Mouse (Mus musculus): ENCODE data around the gene Ahnak.

Ahnak gene

DNA sequence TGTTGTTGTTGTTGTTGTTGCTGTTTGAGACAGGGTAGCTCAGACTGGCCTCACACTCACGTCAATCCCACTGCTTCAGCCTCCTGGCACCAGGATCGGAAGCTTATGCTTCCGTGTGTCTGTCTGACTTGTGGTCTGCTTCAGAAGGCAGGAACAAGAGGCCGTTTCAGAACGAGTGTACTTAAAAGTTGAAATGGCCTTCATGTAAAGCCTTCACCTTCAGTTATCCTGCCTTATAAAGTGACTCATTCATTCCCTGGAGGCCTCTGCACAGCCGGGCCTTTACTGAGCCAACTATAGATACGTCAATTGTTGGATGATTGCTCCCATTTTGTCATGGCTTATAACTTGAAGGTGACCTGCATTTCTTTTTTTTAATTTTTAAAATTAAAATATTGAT lies 70.3 kb downstream of the Ahnak start:
- TF ChIP-seq GATA4 (IDR thresholded peaks at IDR 0.05; ENCODE audit: insufficient replicate concordance, low read length): no peak

DNA sequence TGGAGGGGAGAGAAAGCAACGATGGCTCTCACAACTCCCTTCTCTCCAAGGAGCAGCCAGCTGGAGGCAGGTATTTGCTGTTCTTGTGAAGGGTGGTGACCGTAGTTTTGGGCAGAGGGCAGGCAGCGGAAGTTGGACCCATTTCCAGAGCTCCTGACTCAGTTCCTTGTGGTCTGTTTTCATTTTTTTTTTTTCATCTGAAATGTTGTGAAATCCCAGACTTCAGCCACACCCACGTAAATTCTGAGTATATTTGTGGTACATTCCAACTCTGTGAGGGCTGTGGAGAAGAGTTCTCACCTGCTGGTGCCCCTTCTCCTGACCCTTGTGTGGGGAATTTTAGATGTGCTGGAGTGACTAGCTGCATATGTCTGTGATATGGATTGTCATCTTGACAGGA lies 71.0 kb downstream of the Ahnak start:
- TF ChIP-seq GATA4 (IDR thresholded peaks at IDR 0.05; ENCODE audit: insufficient replicate concordance, low read length): no peak

DNA sequence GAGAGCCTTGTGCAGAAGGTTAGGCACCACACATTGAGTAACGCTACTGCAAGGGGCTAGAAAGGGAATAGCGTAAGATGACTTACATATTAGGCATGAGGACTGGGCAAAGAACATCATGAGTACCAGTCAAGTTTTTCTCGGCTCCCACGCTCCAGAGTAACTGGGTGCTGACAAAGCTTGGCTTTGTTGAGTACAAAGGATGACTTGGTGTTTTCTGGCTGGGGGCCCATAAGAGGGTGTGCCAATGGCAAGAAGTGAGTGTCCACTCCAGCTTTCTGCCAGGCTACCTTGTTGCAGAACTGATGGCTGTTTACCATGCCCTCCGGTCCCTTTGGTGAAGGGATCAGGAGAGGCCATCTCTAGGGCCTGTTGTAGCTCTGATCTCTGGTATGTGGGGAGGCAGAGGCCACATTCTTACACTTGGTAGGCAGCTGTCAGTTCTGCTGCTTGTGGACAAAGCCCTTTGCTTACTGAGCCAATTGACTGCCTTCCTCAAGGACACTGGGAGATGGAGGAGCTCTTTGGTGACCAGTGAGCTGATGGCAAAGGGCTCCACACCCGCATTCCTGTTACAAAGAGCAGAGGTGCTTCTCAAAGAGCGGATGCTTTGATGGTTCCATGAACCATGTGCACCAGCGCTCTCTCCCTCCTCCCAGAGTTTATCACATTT lies 72.3 kb downstream of the Ahnak start:
- no peak for TF ChIP-seq GATA4 (IDR thresholded peaks at IDR 0.05; ENCODE audit: insufficient replicate concordance, low read length)

DNA sequence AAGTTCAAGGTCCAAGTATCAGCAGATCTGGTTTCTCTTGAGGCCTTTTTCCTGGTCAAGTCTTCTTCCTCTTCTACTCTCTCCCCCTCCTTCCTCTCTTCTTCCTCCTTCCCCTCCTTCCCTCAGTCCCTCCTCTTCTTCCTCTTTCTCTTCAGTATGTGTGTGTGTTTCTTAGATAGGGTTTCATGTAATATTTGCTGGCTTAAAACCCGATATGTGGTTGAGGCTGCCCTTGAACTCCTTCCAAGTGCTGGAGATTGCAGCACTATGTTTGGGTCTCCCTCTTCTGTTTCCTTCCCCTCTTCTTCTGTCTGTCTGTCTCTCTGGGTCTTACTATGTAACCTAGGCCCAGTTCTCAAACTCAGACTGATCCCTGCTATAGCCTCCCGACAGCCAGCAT lies 73.7 kb downstream of the Ahnak start:
- no peak for TF ChIP-seq GATA4 (IDR thresholded peaks at IDR 0.05; ENCODE audit: insufficient replicate concordance, low read length)

DNA sequence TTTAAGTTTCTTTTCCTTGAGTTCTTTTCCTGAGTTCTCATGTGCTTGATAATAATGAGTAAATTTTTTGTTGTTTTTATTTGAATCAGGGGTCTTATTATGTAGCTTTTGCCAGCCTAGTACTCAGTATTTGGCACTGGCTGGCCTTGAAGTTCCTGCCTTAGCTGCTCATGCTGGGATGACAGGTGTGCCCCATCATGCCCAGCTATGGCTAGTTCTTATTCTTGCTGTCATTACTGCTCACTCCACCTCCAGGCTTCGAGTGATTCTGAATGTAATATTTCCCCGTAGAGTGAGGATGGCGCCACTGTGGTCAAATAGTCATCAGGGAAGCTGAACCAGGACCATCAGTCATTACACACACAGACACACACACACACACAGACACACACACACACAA lies 74.7 kb downstream of the Ahnak start:
- no peak for TF ChIP-seq GATA4 (IDR thresholded peaks at IDR 0.05; ENCODE audit: insufficient replicate concordance, low read length)

DNA sequence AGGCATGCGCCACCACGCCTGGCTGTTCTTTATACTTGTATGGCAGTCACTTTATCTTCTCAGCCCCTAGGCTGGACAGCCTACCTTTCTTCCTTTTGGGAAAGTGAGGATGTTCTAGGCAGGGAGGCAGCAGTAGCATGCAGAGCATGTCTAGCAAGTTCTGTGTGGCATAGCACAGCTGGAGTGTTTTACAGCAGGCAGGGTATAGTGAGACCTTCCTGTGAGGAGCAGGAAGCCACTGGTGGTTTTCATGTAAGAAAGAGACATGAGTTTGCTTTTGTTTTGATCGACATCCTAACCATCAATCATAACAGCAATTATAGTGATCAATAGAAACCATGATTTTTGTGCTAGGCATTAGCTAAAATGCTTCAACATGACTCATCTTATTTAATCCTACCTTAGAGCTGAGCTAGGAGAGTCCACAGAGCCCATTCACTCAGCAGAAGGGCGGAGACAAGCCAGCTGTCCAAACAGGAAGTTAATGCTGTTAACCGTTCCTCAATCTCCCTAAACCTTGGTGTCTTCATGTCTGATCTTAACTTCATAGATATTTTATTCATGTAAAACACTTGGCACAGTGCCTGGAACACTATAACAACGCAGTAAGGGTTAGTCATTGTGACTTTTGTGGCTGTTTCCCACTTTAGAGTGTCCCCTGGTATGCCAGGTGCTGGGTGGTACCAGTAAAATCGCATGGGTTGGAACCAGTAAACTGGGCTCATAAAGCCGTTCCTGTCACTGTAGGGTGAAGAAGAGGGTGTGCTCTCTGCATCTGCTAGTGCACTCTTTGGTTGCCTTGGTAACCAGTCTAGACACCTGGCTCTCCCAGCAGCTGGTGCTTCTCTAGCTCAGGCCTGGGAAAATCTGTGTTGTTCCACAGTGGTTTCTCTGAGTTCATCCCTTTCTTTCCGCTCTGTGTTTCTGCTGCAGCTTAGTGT lies 76.8 kb downstream of the Ahnak start:
- TF ChIP-seq GATA4 (IDR thresholded peaks at IDR 0.05; ENCODE audit: insufficient replicate concordance, low read length): no peak

DNA sequence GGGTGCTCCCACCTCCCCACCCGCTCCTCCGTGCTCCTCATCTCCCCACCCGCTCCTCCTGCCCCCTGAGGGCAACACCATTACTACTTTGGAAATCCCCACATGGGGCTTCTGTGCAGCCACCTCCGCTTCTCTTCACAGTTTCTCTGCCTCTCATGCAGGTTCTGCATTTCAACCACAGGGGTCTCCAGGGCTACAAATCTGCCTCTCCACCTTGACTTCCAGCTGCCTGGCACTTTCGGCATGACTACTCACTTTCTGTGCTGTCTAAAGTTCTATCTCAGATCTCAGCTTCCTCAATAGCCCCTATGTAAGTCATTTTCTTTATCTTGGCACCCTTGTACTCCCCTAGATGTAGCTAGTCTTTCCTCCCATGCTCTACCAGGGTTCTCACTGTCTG lies 78.2 kb downstream of the Ahnak start:
- no peak for TF ChIP-seq GATA4 (IDR thresholded peaks at IDR 0.05; ENCODE audit: insufficient replicate concordance, low read length)

DNA sequence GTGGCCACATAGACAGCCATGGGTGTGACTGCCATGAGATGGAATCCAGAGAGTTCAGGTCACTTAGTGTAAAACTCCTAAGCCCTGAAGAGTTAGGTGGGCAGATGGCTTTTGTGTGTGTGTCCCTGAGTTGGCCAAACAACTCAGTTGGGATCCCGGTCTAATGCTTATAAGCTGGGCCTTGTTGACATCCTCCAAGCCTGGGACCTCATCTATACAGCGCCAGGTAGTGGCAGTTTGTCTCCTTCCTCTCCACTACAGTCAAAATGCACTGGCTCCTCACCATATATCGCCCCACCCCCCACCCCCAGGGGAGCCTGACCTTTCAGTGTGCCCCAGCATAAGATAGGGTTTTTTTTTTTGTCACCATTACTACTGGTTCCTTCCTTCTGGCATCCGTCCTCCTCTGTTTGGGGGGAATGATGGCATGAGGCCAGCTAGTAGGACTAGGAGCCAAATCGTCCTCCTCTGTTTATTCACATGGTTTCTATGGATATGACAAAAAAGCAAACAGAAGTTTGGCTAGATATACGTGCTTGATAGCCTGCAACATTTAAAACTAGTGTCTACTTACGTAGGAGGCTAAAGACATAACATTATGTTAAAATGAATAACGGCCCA lies 80.7 kb downstream of the Ahnak start:
- peak; percentile 36; the same call in 1 of the 2 replicates for TF ChIP-seq GATA4 (IDR thresholded peaks at IDR 0.05; ENCODE audit: insufficient replicate concordance, low read length)

DNA sequence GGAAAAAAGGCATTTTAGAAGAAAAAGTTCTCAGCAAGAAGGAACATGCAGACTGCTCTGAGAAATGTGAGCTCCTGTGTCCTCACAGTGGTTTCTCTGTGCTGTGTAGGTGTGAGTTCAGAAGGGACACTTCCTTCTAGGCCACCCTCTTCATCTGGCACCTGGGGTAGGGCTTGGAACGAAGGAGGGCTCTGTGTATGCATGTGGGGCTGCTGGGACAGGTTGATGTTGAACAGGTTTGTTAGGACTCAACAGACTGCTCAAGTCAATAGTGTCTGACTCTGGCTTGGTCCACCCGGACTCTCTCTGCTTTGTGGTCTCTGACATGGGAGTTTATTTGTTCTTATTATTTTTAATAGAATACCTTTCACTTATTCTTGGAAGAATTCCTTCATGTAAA lies 81.2 kb downstream of the Ahnak start:
- TF ChIP-seq GATA4 (IDR thresholded peaks at IDR 0.05; ENCODE audit: insufficient replicate concordance, low read length): no peak

DNA sequence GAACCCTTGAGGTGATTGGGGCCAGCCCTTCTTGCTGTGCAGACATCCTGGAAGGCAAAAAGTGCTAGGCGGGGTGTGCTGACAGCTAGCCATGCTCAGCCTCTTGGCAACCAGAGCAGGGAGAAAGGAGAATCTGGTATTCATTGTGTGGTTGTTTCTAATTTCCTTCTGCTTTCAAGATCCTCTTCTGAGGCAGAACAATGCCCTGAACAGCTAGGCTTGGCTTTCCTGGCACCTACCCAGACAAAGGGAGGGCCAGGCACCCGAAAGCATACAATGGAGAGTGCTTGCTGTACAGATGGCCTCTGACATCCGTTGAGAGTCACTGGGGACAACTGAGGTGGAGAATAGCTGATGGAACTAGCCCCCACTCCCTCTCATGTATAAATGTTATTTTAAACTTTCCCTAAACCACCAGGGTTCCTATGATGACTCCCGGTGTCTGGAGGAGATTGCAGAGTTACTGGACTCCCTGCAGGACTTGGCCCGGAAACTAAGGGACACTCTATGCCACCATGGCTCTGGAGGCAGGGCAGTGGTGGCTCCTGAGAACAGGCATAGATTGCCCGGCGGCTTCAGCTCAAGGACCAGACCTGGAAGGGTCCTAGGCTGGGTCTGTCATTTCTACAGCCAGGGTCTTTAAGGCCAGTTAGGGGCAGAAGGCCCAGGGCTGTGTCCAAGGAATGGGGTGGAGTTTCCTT lies 82.5 kb downstream of the Ahnak start:
- peak; percentile 18; the same call in 1 of the 2 replicates for TF ChIP-seq GATA4 (IDR thresholded peaks at IDR 0.05; ENCODE audit: insufficient replicate concordance, low read length)

DNA sequence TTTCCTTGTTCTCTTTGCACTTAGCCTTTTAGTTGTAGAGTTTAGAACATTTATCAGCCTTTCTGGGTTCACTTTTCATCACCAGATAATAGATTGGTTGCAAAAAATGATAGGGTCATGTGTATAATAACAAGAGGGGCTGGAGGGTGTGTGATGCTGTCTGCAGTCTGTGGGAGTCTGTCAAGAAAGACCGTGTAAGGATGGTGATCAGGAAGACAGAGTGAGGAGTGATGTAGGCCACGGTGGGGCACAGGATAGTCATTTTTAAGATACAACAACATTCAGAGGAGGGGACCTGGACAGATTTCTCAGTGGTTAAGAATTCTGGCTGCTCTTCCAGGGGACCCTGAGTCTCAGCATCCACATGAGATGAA lies 83.1 kb downstream of the Ahnak start:
- no peak for TF ChIP-seq GATA4 (IDR thresholded peaks at IDR 0.05; ENCODE audit: insufficient replicate concordance, low read length)

DNA sequence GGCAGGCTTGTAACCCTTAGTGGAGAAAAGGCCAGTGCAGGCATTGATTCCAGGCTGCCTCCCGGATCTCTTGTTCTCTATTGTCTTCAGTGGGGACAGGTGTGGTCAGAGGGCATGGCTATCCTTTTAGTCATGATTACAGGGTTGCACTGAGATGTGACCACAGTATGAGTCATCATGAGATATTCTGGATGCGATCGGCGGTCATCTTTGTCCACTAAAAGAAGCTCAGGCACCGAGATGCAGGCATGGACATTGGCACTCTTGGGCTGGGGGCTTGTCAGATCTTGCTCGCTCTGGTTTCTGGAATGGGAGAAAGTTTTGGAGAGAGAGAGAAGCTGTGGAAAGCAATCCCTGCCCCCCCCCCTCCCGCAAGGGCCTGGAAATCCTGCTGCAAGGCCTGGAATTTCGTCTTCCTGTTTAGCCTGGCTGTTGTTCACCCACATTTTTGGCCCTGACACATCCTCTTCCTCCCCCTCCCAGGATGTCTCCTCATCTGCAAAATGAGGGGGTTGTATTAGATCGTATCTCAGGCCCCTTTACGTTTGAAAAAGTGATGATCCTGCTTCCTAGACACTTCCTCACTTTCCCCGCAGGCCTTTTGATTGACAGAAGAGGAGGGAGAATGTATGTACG lies 84.8 kb downstream of the Ahnak start:
- TF ChIP-seq GATA4 (IDR thresholded peaks at IDR 0.05; ENCODE audit: insufficient replicate concordance, low read length): no peak

DNA sequence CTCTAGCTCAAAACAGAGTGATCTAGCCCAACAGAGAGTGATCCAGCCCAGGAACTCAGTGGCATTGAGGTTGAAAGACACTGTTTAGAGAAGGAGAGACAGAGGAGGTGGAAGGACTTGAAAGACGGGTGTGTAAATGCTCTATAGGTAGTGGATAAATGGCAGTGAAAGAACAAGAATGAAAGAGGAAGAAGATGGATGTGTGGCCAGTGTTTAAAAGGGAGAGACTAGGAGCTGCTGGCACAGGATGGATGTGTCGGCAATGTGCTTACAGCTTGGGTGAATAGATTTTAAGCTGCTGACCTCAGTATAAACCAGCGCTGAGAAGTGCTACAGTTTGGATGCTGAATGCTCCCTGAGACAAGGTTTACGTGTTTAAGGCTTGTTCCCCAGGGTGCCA lies 85.3 kb downstream of the Ahnak start:
- no peak for TF ChIP-seq GATA4 (IDR thresholded peaks at IDR 0.05; ENCODE audit: insufficient replicate concordance, low read length)

DNA sequence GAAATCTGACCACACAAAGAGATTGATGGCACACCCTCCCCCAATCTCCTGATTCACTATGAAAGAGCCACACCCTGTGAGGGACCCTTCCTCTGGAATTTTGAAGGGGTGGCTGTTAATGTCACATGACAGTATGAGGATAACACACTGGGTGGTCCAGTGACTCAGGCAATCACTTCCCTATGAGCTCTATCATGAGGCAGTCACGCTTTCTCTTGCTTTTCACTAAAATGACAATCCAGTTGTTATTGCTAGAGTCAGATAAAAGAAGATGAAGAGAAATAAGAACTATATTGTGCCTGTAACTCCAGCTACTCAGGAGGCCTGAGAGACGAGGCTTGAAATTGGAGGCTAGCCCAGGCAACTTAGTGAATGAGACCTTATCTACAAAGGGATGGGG lies 86.5 kb downstream of the Ahnak start:
- no peak for TF ChIP-seq GATA4 (IDR thresholded peaks at IDR 0.05; ENCODE audit: insufficient replicate concordance, low read length)

DNA sequence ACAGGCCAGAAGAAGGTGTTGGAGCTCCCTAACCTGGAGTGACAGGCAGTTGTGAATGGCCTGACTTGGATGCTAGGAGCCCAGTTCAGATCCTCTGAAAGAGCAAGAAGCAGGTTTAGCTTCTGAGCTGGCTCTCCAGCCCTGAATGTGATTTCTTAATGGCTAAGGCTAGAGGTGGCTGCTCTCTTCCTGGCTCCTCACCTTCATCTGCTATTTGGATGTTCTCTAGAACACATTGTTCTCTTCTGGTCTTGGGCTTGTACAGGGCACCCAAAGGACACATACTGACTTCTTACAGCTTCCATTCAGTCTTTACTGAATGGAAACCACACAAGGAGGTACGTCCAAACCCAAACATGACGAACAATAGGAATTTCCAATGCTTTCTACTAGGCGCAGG lies 87.0 kb downstream of the Ahnak start:
- TF ChIP-seq GATA4 (IDR thresholded peaks at IDR 0.05; ENCODE audit: insufficient replicate concordance, low read length): no peak

Measured in liver, adult (tissue).